Mouse (Mus musculus) G1E (cell line): ENCODE results near the gene Rnaseh2c. TPM values are rescaled to one million over a fixed set of nuclear protein-coding genes. Genes with fewer than 3 reads are reported as not detected.

Experiments
- ATAC-seq: 2 replicates; pipeline ENCODE4 v1.8.0; 2016; ENCODE audit warnings: mild to moderate bottlenecking; ENCODE audit not compliant: insufficient number of reproducible peaks, poor library complexity, low FRiP score, severe bottlenecking; ENCODE audit errors: extremely low read depth
- DNase-seq: peaks from one replicate; pipeline ENCODE4 v3.0.0; 2012; ENCODE audit warnings: low spot score
- H3K27me3 ChIP-seq: 2 replicates; pipeline ENCODE4 v1.6.1; 2012; ENCODE audit warnings: mild to moderate bottlenecking, low read length, inconsistent platforms; ENCODE audit not compliant: insufficient read depth
- H3K36me3 ChIP-seq: replicated peaks from 2 replicates; pipeline ENCODE3; 2012; ENCODE audit warnings: mild to moderate bottlenecking, inconsistent platforms
- H3K4me1 ChIP-seq: 2 replicates; pipeline ENCODE4 v1.6.1; 2012; ENCODE audit warnings: low read depth, low read length, inconsistent platforms, mixed read lengths; ENCODE audit not compliant: insufficient read depth
- H3K4me3 ChIP-seq: 2 replicates; pipeline ENCODE4 v1.5.1; 2012; ENCODE audit warnings: low read depth, mild to moderate bottlenecking, inconsistent platforms, low read length, moderate library complexity, mixed read lengths
- H3K9me3 ChIP-seq: replicated peaks from 2 replicates; pipeline ENCODE4 v1.6.1; 2012; ENCODE audit warnings: inconsistent platforms
- CTCF ChIP-seq: IDR thresholded peaks from 2 replicates; pipeline ENCODE4 v1.5.1; 2012; ENCODE audit warnings: low read depth, low read length, inconsistent platforms, mixed read lengths
- GATA1 ChIP-seq: IDR thresholded peaks from 2 replicates; pipeline ENCODE4 v1.6.1; 2012; ENCODE audit warnings: borderline replicate concordance, low read length, inconsistent platforms, mixed read lengths
- GATA2 ChIP-seq: IDR thresholded peaks from 2 replicates; pipeline ENCODE4 v1.6.1; 2012; ENCODE audit warnings: low read depth, low read length, inconsistent platforms, borderline replicate concordance
- POLR2AphosphoS5 ChIP-seq: IDR thresholded peaks from 2 replicates; pipeline ENCODE4 v1.6.1; 2012; ENCODE audit warnings: low read depth, low read length, inconsistent platforms; ENCODE audit not compliant: insufficient replicate concordance
- TAL1 ChIP-seq: conservative IDR thresholded peaks from 2 replicates; pipeline ENCODE4 v1.6.1; 2012; ENCODE audit warnings: low read depth, low read length, inconsistent platforms, mixed read lengths
- polyA plus RNA-seq: library from polyadenylated mRNA; stranded (reverse); fragments of >175 nt; gene quantifications from 2 replicates; pipeline ENCODE4 v1.2.3, GENCODE M21; 2012
- total RNA-seq, 2 experiments: library from RNA; stranded (forward) in 1 of 2; stranded (reverse) in 1 of 2; fragments of 200-1000 nt in 1 of 2; fragments of >200 nt in 1 of 2; fragmentation: Nextera tagmentation in 1 of 2; gene quantifications; 2 replicates each; pipeline ENCODE4 v1.2.3; 2014 to 2017

Rnaseh2c gene
- total and polyA plus RNA-seq, 3 experiments: 19.7 to 315 (median 75.5) TPM

- H3K4me3 ChIP-seq: no peak overlapping the region
- no peak for DNase-seq
- TF ChIP-seq GATA1 (no peak), POLR2AphosphoS5 (no peak), CTCF (no peak), GATA2 (no peak), TAL1 (no peak)
- H3K9me3 ChIP-seq: peaks cover 3% of the 10 kb centered on the region; the same call in 1 of the 2 replicates
- H3K4me1 ChIP-seq: peaks cover 34% of the 10 kb centered on the region
- ATAC-seq: no peak
- peaks cover 23% of the 10 kb centered on the region for H3K36me3 ChIP-seq
- peaks cover 21% of the 10 kb centered on the region for H3K27me3 ChIP-seq
Observed at GRCm38 (mm10) chr19:5599224-5599623, 2.4 kb upstream of the Rnaseh2c start.

- peaks cover 67% of the 10 kb centered on the region for H3K36me3 ChIP-seq
- H3K4me3 ChIP-seq: peak overlapping the region; percentile 9; the same call in 1 of the 2 replicates
- H3K27me3 ChIP-seq: no peaks in the 10 kb centered on the region
- no peaks in the 10 kb centered on the region for H3K9me3 ChIP-seq
- ATAC-seq (no peak), DNase-seq (no peak)
- TF ChIP-seq GATA1: no peak
- no peak for TF ChIP-seq POLR2AphosphoS5
- TF ChIP-seq TAL1: no peak
- TF ChIP-seq GATA2: no peak
- TF ChIP-seq CTCF: no peak
- H3K4me1 ChIP-seq: peaks cover 66% of the 10 kb centered on the region
Observed at GRCm38 (mm10) chr19:5603664-5604063, 2.0 kb downstream of the Rnaseh2c start.

- TF ChIP-seq TAL1 (no peak), POLR2AphosphoS5 (no peak), GATA2 (no peak), GATA1 (no peak), CTCF (no peak)
- Histone ChIP-seq H3K4me1 (peaks cover 79% of the 10 kb centered on the region), H3K27me3 (no peaks in the 10 kb centered on the region), H3K36me3 (peaks cover 75% of the 10 kb centered on the region), H3K4me3 (no peak overlapping the region), H3K9me3 (no peaks in the 10 kb centered on the region)
- DNase-seq (no peak), ATAC-seq (no peak)
Observed at GRCm38 (mm10) chr19:5605126-5605525, 3.5 kb downstream of the Rnaseh2c start.

GRCm38 (mm10) chr19:5606196-5606595, 4.5 kb downstream of the Rnaseh2c start:
- ATAC-seq (no peak), DNase-seq (no peak)
- no peak overlapping the region for H3K4me3 ChIP-seq
- TF ChIP-seq GATA2 (no peak), POLR2AphosphoS5 (no peak), GATA1 (no peak), TAL1 (no peak), CTCF (no peak)
- no peaks in the 10 kb centered on the region for H3K27me3 ChIP-seq
- no peaks in the 10 kb centered on the region for H3K9me3 ChIP-seq
- H3K4me1 ChIP-seq: peaks cover 84% of the 10 kb centered on the region
- peaks cover 75% of the 10 kb centered on the region for H3K36me3 ChIP-seq

- Histone ChIP-seq H3K4me3 (no peak overlapping the region), H3K4me1 (peaks cover 80% of the 10 kb centered on the region), H3K27me3 (no peaks in the 10 kb centered on the region), H3K9me3 (no peaks in the 10 kb centered on the region), H3K36me3 (peaks cover 66% of the 10 kb centered on the region)
- no peak for DNase-seq
- no peak for ATAC-seq
- TF ChIP-seq GATA1 (no peak), POLR2AphosphoS5 (no peak), CTCF (no peak), GATA2 (no peak), TAL1 (no peak)
Observed at GRCm38 (mm10) chr19:5607705-5608410, 6.2 kb downstream of the Rnaseh2c start.

GRCm38 (mm10) chr19:5608707-5609106, 7.0 kb downstream of the Rnaseh2c start:
- ATAC-seq (no peak), DNase-seq (no peak)
- peaks cover 57% of the 10 kb centered on the region for H3K36me3 ChIP-seq

More at GRCm38 (mm10) chr19:5608707-5609106, 7.0 kb downstream of the Rnaseh2c start:
- peaks cover 80% of the 10 kb centered on the region for H3K4me1 ChIP-seq
- H3K4me3 ChIP-seq: peak overlapping the region; percentile 86; the same call in 1 of the 2 replicates
- no peaks in the 10 kb centered on the region for H3K9me3 ChIP-seq
- TF ChIP-seq GATA2 (no peak), CTCF (no peak), POLR2AphosphoS5 (no peak), TAL1 (no peak), GATA1 (no peak)
- H3K27me3 ChIP-seq: no peaks in the 10 kb centered on the region
